Mouse (Mus musculus) cerebellum, postnatal 25 days (tissue): ENCODE measurements at regions not wholly inside any gene's neighbourhood (a gene's known extent, or its start where the extent isn't known, plus 50 kb on each side); places are given as distances from the start of the nearest gene placed in this dataset.
A peak's percentile ranks its signal among the peaks of the same experiment; 100 is the strongest.

ENCODE experiments used
- DNase-seq, 2 experiments: peaks; one replicate each; pipeline ENCODE4 v3.0.0; 2021; ENCODE audit warnings: mixed read lengths in 2 of 2

GRCm38 (mm10) chr2:128339061-128339642 is 213.3 kb downstream of the Bcl2l11 start:
- peak; percentile 23 to 44 for DNase-seq

- peak; percentile 37 to 44 for DNase-seq
Measured at GRCm38 (mm10) chr2:128339643-128340487, 214.0 kb downstream of the Bcl2l11 start.

- DNase-seq = no peak
Measured at GRCm38 (mm10) chr2:128340631-128341240, 214.9 kb downstream of the Bcl2l11 start.

- no peak for DNase-seq
Measured at GRCm38 (mm10) chr2:128342212-128342611, 216.4 kb downstream of the Bcl2l11 start.

- DNase-seq = no peak
Measured at GRCm38 (mm10) chr2:128345557-128345956, 219.7 kb downstream of the Bcl2l11 start.

GRCm38 (mm10) chr2:128348556-128348955 is 222.7 kb downstream of the Bcl2l11 start:
- DNase-seq = no peak

- no peak for DNase-seq
Measured at GRCm38 (mm10) chr2:128351405-128351804, 225.6 kb downstream of the Bcl2l11 start.

- DNase-seq = no peak
Measured at GRCm38 (mm10) chr2:128352533-128352932, 226.7 kb downstream of the Bcl2l11 start.

GRCm38 (mm10) chr2:128353457-128353856 is 227.6 kb downstream of the Bcl2l11 start:
- no peak for DNase-seq

GRCm38 (mm10) chr2:128356326-128356725 is 230.5 kb downstream of the Bcl2l11 start:
- no peak for DNase-seq

GRCm38 (mm10) chr2:128359106-128359505 is 231.9 kb upstream of the Spdye4c start:
- no peak for DNase-seq

GRCm38 (mm10) chr2:128360517-128360916 is 230.5 kb upstream of the Spdye4c start:
- peak in 1 of 2 experiments; percentile 15 for DNase-seq

- DNase-seq = peak; percentile 82 to 84
Measured at GRCm38 (mm10) chr2:128361436-128361835, 229.6 kb upstream of the Spdye4c start.

- no peak for DNase-seq
Measured at GRCm38 (mm10) chr2:128364161-128364560, 226.8 kb upstream of the Spdye4c start.

GRCm38 (mm10) chr2:128365004-128365403 is 226.0 kb upstream of the Spdye4c start:
- DNase-seq = no peak

- peak; percentile 42 to 53 for DNase-seq
Measured at GRCm38 (mm10) chr2:128365775-128366174, 225.2 kb upstream of the Spdye4c start.

- DNase-seq = peak; percentile 70 to 73
Measured at GRCm38 (mm10) chr2:128367266-128368150, 223.5 kb upstream of the Spdye4c start.

- no peak for DNase-seq
Measured at GRCm38 (mm10) chr2:128368534-128369273, 222.3 kb upstream of the Spdye4c start.

GRCm38 (mm10) chr2:128370821-128371220 is 220.2 kb upstream of the Spdye4c start:
- DNase-seq = no peak

GRCm38 (mm10) chr2:128372204-128372603 is 218.8 kb upstream of the Spdye4c start:
- DNase-seq = no peak

- no peak for DNase-seq
Measured at GRCm38 (mm10) chr2:128373363-128374252, 217.4 kb upstream of the Spdye4c start.
